Mouse (Mus musculus) yolk sac, embryonic 10.5 days (tissue): ENCODE measurements around the gene Azgp1.
"Not testable (repeated sequence)": the region's sequence is repeated elsewhere in the genome, so short reads cannot be mapped to it uniquely, and the experiment has no call there.

Experiments
- DNase-seq: peaks from one replicate; pipeline ENCODE4 v3.0.0-alpha.2; 2017; ENCODE audit warnings: low spot score

Gene Azgp1

DNA sequence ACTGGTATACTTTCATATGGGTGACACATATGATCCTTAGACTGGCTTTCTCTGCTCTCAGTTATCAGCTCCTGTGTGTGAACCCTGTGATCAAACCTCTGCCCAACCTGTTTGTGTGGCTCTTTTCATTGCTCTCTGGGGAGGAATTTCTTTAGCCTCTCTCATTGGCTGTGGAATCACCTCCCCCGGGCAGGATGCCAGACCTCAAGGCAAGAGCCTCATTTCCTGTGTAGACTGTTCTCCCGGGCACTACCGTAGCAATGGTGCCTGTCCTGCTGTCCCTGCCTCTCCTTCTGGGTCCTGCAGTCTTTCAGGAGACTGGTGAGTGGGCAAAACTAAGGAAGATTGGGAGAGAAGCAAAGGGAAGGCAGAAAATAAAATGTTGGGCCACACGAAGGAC is at the start of gene Azgp1:
Gene Azgp1 (plus strand): TSS at position 221 of the 400 bp plus-strand sequence.
- DNase-seq: no peak

GRCm38 (mm10) chr5:137933934-137934333 is 47.4 kb upstream of the Azgp1 start:
- DNase-seq: not testable (repeated sequence)

DNA sequence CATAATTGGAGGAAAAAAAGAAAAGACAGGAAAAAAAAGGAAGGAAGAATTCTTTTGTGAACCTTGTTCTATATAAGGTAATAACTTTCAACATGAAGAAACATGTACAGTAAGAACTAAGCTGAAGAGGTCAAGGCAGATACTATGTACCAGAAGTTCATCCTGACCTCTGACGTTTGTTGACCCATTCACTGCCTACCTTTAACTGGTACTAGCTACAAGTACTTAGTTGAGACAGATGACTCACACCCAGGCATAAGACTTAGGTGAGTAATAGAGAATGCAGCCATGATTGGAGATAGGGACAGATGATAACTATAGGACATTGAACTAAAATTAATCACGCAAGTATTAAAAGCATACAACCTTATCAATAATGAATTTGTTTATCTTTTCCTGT is 44.8 kb upstream of the Azgp1 start:
- no peak for DNase-seq

GRCm38 (mm10) chr5:137937238-137937637 is 44.1 kb upstream of the Azgp1 start:
- DNase-seq: no peak

DNA sequence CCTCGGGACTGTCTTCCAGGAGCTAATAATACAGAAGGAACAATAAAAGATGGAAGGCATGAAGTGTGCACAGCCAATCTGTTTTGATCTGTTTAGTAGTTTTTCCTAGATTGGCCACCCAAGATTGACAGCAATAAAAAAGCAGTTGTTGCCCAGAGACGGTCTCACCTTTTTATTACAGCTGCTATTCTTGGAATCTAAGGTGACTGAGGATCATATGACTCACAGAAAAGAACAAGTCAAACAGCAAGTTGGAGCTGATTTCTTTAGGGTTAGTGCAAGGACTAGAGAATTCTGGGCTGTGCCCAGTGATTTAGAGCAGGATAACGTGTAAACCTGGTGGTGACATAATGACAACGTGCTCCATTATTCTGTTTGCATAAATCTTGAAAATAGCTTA is 40.4 kb upstream of the Azgp1 start:
- DNase-seq: no peak

GRCm38 (mm10) chr5:137943133-137943532 is 38.2 kb upstream of the Azgp1 start:
- no peak for DNase-seq

DNA sequence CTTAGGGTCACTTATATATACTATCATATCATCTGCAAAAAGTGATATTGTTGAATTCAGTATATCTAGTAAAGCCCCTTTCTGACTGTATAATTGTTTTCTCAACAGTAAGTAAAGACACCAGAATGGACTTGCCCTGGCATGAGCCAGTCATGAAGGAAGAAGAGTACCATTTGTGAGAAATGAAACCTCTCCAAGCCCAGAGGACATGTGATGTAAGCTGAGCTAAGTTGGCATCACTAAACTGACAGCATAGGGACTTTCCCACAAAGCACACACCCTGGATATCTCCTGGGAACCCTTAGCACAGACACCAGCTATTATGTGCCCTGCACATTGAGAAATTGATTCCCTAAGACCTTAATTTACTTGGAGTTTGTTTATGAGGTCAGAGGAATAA is 34.0 kb upstream of the Azgp1 start:
- DNase-seq: no peak

- DNase-seq: no peak
Measured at GRCm38 (mm10) chr5:137951218-137951617, 30.1 kb upstream of the Azgp1 start.

DNA sequence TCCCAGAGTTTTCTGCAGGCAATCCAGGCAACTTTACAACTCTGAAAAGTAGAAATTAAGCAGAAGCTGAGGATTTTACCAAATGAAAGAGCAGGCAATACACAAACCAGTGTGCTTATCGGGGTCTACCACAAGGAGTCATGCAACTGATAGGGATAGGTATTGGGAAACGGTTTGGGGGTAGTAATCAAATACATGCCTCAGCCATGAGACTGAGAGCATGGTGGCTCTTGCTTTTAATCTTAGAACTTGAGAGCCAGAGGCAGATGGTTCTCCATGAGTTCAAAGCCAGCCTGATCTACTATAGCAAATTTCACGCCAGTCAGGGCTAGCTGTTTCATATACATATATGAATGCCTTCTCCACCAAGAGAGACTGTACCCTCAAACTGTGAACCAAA is 24.9 kb upstream of the Azgp1 start:
- DNase-seq: no peak

- no peak for DNase-seq
Measured at GRCm38 (mm10) chr5:137962945-137963344, 18.4 kb upstream of the Azgp1 start, which contains the start of gene Gjc3. Gene Gjc3, minus strand, starts transcription at chr5:137963098.

GRCm38 (mm10) chr5:137966492-137966891 is 14.8 kb upstream of the Azgp1 start:
- DNase-seq: no peak

GRCm38 (mm10) chr5:137973161-137973560 is 8.2 kb upstream of the Azgp1 start:
- DNase-seq: no peak

GRCm38 (mm10) chr5:137973738-137974137 is 7.6 kb upstream of the Azgp1 start:
- no peak for DNase-seq

GRCm38 (mm10) chr5:137974724-137975123 is 6.6 kb upstream of the Azgp1 start:
- no peak for DNase-seq

- no peak for DNase-seq
Measured at GRCm38 (mm10) chr5:137975434-137975833, 5.9 kb upstream of the Azgp1 start.

DNA sequence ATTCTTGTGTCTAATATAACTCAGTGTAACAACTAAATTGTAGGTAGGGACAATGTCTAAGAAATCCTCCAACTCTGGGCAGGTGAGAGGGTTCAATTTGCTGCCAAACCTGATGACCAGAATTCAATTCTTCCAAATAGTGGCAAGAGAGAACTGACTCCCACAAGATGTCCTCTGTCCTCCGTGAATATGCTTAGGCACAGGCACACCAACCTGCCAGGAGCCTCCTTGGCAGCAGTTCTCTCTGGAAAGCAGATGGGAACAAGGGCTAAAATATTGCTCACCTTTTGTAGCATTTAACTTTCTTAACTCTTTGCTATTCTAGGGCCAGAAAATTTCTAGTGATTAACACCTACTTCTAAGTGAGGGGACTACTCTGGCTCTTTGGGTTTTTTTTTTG is 4.0 kb upstream of the Azgp1 start:
- no peak for DNase-seq

GRCm38 (mm10) chr5:137979081-137979480 is 2.2 kb upstream of the Azgp1 start:
- no peak for DNase-seq

GRCm38 (mm10) chr5:137986351-137986750 is 5.0 kb downstream of the Azgp1 start:
- no peak for DNase-seq

GRCm38 (mm10) chr5:138009437-138009836 is 28.1 kb downstream of the Azgp1 start:
- DNase-seq: no peak

- DNase-seq: no peak
Measured at GRCm38 (mm10) chr5:138012382-138012781, 31.1 kb downstream of the Azgp1 start.

GRCm38 (mm10) chr5:138016530-138016929 is 35.2 kb downstream of the Azgp1 start:
- DNase-seq: no peak

- DNase-seq: no peak
Measured at GRCm38 (mm10) chr5:138016997-138017396, 35.7 kb downstream of the Azgp1 start.

DNA sequence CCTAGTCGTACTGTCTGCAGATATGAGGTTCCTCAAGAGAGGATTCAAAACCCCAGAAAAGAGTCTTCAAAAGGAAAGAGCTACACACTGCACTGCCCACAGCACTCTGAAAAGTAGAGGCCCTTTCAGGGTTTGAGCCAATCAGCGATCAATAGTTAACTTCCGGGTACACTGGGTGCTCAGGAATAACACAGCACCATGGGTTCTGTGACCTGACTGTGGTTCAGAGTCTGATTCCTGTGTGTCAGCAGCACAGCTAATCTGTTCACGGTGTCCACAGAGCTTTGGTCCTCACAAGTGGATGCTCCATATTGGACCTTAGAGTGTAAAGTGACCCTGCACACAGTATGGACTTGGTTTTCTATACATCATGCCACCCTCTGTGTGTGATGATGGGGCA is 38.3 kb downstream of the Azgp1 start:
- not testable (repeated sequence) for DNase-seq

GRCm38 (mm10) chr5:138020961-138021479 is 39.7 kb downstream of the Azgp1 start, which contains the start of the genes Smok3a and Smok3b:
Gene Smok3a, plus strand, starts transcription at chr5:138021261.
Gene Smok3b, plus strand, starts transcription at chr5:138021429.
- DNase-seq: not testable (repeated sequence)
